Mouse (Mus musculus): ENCODE data around the gene Rab22a. TPM values are rescaled to one million over a fixed set of nuclear protein-coding genes. Genes with fewer than 3 reads are reported as not detected.
"Not testable (repeated sequence)": the region's sequence is repeated elsewhere in the genome, so short reads cannot be mapped to it uniquely, and the experiment has no call there.

Rab22a gene
- polyA plus RNA-seq, 1 experiment from 2014 or later = 33.0 TPM

DNA sequence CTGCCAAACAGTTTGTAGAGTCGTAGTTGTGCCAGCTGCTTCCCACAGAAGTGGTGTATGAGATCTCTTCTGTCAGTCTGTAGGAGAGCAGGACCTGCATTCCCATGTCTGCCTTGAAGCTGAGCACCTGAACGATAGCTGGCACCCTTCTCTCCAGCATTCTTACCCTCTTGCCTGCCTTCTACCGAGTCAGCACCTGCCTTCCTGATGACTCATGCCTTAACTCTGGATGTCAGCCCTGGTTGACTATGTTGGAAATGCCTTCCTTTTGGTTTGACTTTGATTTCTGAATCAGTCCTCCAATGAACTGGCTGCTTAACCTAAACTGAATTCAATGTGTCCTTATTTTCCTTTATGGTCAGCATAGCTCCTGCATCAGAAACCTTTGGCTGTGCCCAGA lies 39.3 kb downstream of the Rab22a start:
- Histone ChIP-seq H3K9me3 (replicated peaks; ENCODE audit: low read length) (no peaks in the 10 kb centered on the region), H3K36me3 (ENCODE audit: insufficient read depth, low read length) (peaks cover 48% of the 10 kb centered on the region), H3K27ac (no peak overlapping the region), H3K27me3 (ENCODE audit: insufficient read depth, low read length) (no peaks in the 10 kb centered on the region), H3K9ac (ENCODE audit: low read depth, low read length) (no peak overlapping the region), H3K4me3 (replicated peaks; ENCODE audit: low read depth, low read length) (no peak overlapping the region), H3K4me2 (ENCODE audit: low read length) (no peak overlapping the region), H3K4me1 (replicated peaks; ENCODE audit: insufficient read depth, low read length) (no peaks in the 10 kb centered on the region; the same call in 1 of the 2 replicates)
- WGBS = 76% methylated on average over 3 of the region's 3 CpGs
- no peak for ATAC-seq (replicated peaks; ENCODE audit: low FRiP score, low read depth)
- DNase-seq (ENCODE audit: low spot score) = no peak
- TF ChIP-seq CTCF (IDR thresholded peaks at IDR 0.05; ENCODE audit: low read depth) = no peak

DNA sequence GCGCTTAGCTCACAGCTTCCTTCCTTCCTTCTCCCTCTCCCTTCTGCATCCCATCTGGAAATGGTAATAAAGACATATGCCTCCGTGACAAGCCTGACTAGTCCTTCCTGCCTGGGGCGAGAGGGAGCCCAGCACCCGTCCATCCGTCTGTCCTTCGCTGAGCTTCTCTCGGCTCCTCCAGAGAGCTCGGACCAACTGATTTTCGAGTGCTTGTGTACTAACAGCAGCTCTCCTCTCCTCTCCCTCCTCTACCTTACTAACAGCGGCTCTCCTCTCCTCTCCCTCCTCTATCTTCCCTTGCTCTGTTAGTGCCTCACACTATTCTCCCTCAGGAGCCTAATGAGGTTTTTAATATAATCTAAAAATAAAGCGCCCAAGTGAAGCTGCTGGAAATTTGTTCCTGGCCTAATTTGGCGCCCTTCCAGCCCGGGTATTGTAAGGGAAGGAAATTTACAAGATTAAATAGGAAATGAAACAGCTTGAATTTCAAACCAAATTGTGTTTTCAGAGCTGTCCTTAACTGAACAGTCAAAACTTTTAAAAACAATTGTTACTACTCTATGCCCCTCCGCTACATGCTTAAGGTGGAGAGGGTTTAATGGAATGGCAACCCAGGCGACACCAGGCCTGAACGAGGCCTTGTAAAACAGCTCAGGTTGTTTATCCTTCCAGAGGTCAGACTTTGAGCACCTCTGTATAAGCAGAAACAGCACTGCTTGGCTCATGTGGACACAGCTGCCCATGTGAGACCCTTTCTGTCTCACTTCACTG lies 42.7 kb downstream of the Rab22a start:
- Histone ChIP-seq H3K36me3 (ENCODE audit: insufficient read depth, low read length) (peaks cover 43% of the 10 kb centered on the region), H3K9me3 (replicated peaks; ENCODE audit: low read length) (no peaks in the 10 kb centered on the region), H3K27me3 (ENCODE audit: insufficient read depth, low read length) (no peaks in the 10 kb centered on the region), H3K4me2 (ENCODE audit: low read length) (no peak overlapping the region), H3K4me1 (replicated peaks; ENCODE audit: insufficient read depth, low read length) (no peaks in the 10 kb centered on the region; the same call in 1 of the 2 replicates), H3K9ac (ENCODE audit: low read depth, low read length) (no peak overlapping the region), H3K27ac (peak overlapping the region; percentile 42; the same call in 1 of the 2 replicates), H3K4me3 (replicated peaks; ENCODE audit: low read depth, low read length) (no peak overlapping the region)
- 47% methylated on average over 16 of the region's 16 CpGs for WGBS
- peak; percentile 64 for DNase-seq (ENCODE audit: low spot score)
- no peak for ATAC-seq (replicated peaks; ENCODE audit: low FRiP score, low read depth)
- no peak for TF ChIP-seq CTCF (IDR thresholded peaks at IDR 0.05; ENCODE audit: low read depth)

DNA sequence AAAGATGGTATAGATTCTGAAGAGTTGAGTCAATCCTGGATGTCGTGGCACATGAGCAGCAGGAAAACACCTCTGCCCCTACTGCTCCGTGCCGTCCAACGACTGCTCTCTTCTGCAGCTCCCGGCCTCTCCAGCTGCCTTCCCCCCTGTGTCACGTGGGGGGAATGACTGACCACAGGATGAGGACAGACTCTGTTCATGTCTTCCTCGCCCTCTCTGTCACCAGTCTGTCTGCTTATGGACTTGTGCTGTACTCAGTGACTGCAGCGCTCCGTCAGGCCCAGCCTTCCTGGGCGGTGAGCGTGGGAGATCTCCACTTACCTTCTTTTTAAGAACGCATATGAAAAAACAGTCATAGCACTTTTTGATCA lies 43.3 kb downstream of the Rab22a start:
- Histone ChIP-seq H3K27ac (no peak overlapping the region), H3K27me3 (ENCODE audit: insufficient read depth, low read length) (no peaks in the 10 kb centered on the region), H3K9ac (ENCODE audit: low read depth, low read length) (no peak overlapping the region), H3K4me1 (replicated peaks; ENCODE audit: insufficient read depth, low read length) (no peaks in the 10 kb centered on the region; the same call in 1 of the 2 replicates), H3K4me2 (ENCODE audit: low read length) (no peak overlapping the region), H3K4me3 (replicated peaks; ENCODE audit: low read depth, low read length) (no peak overlapping the region), H3K36me3 (ENCODE audit: insufficient read depth, low read length) (peaks cover 37% of the 10 kb centered on the region), H3K9me3 (replicated peaks; ENCODE audit: low read length) (no peaks in the 10 kb centered on the region)
- DNase-seq (ENCODE audit: low spot score) (no peak), ATAC-seq (replicated peaks; ENCODE audit: low FRiP score, low read depth) (no peak)
- WGBS = 71% methylated on average over 12 of the region's 12 CpGs
- no peak for TF ChIP-seq CTCF (IDR thresholded peaks at IDR 0.05; ENCODE audit: low read depth)

DNA sequence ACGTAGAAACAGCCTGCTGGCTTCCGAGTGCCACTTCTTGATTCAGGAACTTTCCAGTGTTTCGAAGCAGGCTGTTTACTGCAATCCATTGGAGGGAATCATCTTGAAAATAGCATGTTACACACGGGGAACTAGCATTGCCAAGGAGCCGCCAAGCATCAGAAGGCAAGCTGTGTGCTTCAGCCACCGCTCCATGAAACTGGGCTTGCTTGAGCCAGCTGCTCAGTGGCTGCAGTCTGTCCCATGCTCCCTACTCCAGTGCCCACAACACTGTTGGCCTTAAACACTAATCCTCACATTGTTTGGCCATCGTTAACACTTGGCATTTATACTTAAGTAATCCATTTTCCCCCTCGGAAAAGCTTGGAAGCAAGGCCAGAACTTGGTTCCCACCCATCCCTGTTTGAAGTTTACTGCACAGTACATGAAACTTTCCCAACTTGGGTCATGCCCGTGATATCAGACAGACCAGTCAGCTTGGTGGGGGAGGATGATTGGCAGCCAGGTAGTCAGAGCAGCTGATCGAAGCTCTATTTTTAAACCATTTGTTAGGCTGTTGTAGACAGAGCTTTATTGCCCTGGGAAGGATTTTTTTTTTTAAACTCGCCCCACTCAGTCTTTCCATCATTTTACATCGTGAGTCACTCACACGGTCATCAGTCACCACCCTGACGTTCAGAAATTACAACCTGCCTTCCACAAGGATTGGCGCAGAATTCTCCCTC lies 46.4 kb downstream of the Rab22a start:
- Histone ChIP-seq H3K4me2 (ENCODE audit: low read length) (no peak overlapping the region), H3K9me3 (replicated peaks; ENCODE audit: low read length) (no peaks in the 10 kb centered on the region), H3K27ac (no peak overlapping the region), H3K9ac (ENCODE audit: low read depth, low read length) (no peak overlapping the region), H3K4me1 (replicated peaks; ENCODE audit: insufficient read depth, low read length) (peaks cover 5% of the 10 kb centered on the region; the same call in 1 of the 2 replicates), H3K27me3 (ENCODE audit: insufficient read depth, low read length) (no peaks in the 10 kb centered on the region), H3K36me3 (ENCODE audit: insufficient read depth, low read length) (peaks cover 17% of the 10 kb centered on the region; the same call in 1 of the 2 replicates), H3K4me3 (replicated peaks; ENCODE audit: low read depth, low read length) (no peak overlapping the region)
- WGBS = 83% methylated on average over 15 of the region's 15 CpGs
- DNase-seq (ENCODE audit: low spot score) = no peak
- TF ChIP-seq CTCF (IDR thresholded peaks at IDR 0.05; ENCODE audit: low read depth) = no peak
- no peak for ATAC-seq (replicated peaks; ENCODE audit: low FRiP score, low read depth)

DNA sequence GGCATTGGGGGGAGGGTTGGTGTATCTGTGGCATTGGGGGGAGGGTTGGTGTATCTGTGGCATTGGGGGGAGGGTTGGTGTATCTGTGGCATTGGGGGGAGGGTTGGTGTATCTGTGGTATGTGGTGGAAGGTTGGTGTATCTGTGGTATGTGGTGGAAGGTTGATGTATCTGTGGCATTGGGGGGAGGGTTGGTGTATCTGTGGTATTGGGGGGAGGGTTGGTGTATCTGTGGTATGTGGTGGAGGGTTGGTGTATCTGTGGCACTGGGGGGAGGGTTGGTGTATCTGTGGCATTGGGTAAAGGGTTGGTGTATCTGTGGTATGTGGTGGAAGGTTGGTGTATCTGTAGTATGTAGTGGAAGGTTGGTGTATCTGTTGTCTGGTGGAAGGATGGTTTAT lies 48.1 kb downstream of the Rab22a start:
- not testable (repeated sequence) for H3K27ac ChIP-seq; ATAC-seq (replicated peaks; ENCODE audit: low FRiP score, low read depth); H3K4me3 ChIP-seq (replicated peaks; ENCODE audit: low read depth, low read length)

DNA sequence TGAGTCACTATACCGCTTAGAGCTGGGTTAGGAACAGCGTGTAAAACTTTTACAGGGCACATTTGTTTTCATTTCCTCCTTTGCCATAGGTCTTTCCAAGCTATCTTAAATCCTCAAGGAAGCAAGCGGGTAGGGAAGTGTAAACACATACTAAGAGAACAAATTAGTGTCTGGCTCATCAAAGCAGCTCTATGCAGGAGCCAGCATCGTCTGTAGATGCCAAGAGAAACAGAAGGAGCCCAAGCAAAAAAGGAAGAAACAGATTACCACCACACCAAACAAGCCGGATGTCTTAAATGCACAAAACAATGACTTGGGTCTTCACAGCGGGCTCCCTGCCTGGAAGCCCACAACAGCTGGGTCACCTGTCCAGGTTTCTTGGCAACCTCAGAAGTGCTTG lies 50.6 kb downstream of the Rab22a start:
- WGBS = 56% methylated on average over 6 of the region's 6 CpGs
- no peak overlapping the region for H3K27ac ChIP-seq
- H3K9ac ChIP-seq (ENCODE audit: low read depth, low read length) = no peak overlapping the region
- no peak for ATAC-seq (replicated peaks; ENCODE audit: low FRiP score, low read depth)
- H3K36me3 ChIP-seq (ENCODE audit: insufficient read depth, low read length) = no peaks in the 10 kb centered on the region
- H3K4me3 ChIP-seq (replicated peaks; ENCODE audit: low read depth, low read length) = no peak overlapping the region
- no peak overlapping the region for H3K4me2 ChIP-seq (ENCODE audit: low read length)
- no peaks in the 10 kb centered on the region for H3K9me3 ChIP-seq (replicated peaks; ENCODE audit: low read length)
- 0 out of 2 replicates have a peak, but pooled peaks cover 5% of the 10 kb centered on the region for H3K4me1 ChIP-seq (replicated peaks; ENCODE audit: insufficient read depth, low read length)
- no peak for TF ChIP-seq CTCF (IDR thresholded peaks at IDR 0.05; ENCODE audit: low read depth)
- no peaks in the 10 kb centered on the region for H3K27me3 ChIP-seq (ENCODE audit: insufficient read depth, low read length)
- no peak for DNase-seq (ENCODE audit: low spot score)

More for the DNA sequence above, 48.1 kb downstream of the Rab22a start:
- H3K9ac ChIP-seq (ENCODE audit: low read depth, low read length); H3K36me3 ChIP-seq (ENCODE audit: insufficient read depth, low read length); H3K9me3 ChIP-seq (replicated peaks; ENCODE audit: low read length); H3K4me1 ChIP-seq (replicated peaks; ENCODE audit: insufficient read depth, low read length); DNase-seq (ENCODE audit: low spot score); H3K4me2 ChIP-seq (ENCODE audit: low read length); H3K27me3 ChIP-seq (ENCODE audit: insufficient read depth, low read length): not testable (repeated sequence)
